Mouse (Mus musculus): ENCODE results near the gene Mad1l1. TPM values are rescaled to one million over a fixed set of nuclear protein-coding genes. Genes with fewer than 3 reads are reported as not detected.

Gene Mad1l1
- polyA plus RNA-seq, 1 experiment from 2014 or later = 35.1 TPM

DNA sequence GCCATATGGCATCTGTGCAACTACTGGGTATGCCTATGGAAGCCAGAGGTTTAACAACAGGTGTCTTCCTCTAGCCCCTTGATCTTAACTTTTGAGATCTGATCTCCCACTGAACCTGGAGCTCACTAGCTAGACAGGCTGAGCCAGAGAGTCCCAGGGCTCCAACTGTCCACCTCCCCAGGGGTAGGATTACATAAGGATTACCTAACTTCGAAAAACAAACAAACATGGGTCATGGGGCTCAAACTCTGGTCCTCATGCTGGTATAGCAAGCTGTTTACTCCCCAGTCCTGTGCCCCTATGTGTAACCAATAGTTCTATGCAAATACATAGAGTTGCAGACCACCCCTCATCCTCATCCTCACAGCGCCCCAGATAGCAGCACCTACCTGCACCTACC is 208.1 kb downstream of the Mad1l1 start:
- Histone ChIP-seq H3K4me1 (replicated peaks; ENCODE audit: control insufficient read depth, insufficient read depth, low read length) (no peaks in the 10 kb centered on the region), H3K4me2 (replicated peaks; ENCODE audit: low read depth, low read length) (no peak overlapping the region), H3K27ac (ENCODE audit: low read depth, low read length) (no peak overlapping the region), H3K9me3 (ENCODE audit: control insufficient read depth, low read length) (no peaks in the 10 kb centered on the region), H3K4me3 (ENCODE audit: low read depth, low read length) (no peak overlapping the region), H3K36me3 (ENCODE audit: control insufficient read depth, insufficient read depth, low read length) (no peaks in the 10 kb centered on the region), H3K27me3 (ENCODE audit: control insufficient read depth, insufficient read depth, low read length) (no peaks in the 10 kb centered on the region), H3K9ac (ENCODE audit: low read depth, low read length) (no peak overlapping the region)
- no peak for ATAC-seq (ENCODE audit: low FRiP score)
- DNase-seq (ENCODE audit: low spot score) = no peak
- 93% methylated on average over 2 of the region's 2 CpGs for WGBS

DNA sequence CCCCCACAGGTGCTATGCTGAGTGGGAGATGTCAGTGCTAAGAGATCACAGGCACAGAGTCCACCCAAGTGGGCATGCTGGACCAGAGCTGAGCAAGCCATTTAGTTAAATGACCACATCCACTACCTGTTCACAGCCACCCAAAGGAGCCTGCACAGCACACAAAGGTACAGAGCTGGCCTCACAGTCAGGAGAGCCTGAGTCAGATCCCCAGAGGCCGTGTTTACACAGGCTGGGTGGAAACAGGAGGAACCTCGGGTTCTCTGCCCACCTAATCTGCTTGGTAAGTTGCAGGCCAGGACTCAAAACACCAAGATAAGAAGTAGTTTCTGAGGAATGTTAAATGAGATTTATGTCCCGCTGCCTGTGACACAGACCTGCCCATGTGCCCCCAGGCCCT is 211.3 kb downstream of the Mad1l1 start:
- Histone ChIP-seq H3K27ac (ENCODE audit: low read depth, low read length) (no peak overlapping the region), H3K36me3 (ENCODE audit: control insufficient read depth, insufficient read depth, low read length) (no peaks in the 10 kb centered on the region), H3K9ac (ENCODE audit: low read depth, low read length) (no peak overlapping the region), H3K27me3 (ENCODE audit: control insufficient read depth, insufficient read depth, low read length) (no peaks in the 10 kb centered on the region), H3K4me3 (ENCODE audit: low read depth, low read length) (no peak overlapping the region), H3K4me1 (replicated peaks; ENCODE audit: control insufficient read depth, insufficient read depth, low read length) (no peaks in the 10 kb centered on the region), H3K4me2 (replicated peaks; ENCODE audit: low read depth, low read length) (no peak overlapping the region), H3K9me3 (ENCODE audit: control insufficient read depth, low read length) (no peaks in the 10 kb centered on the region)
- ATAC-seq (ENCODE audit: low FRiP score) (no peak), DNase-seq (ENCODE audit: low spot score) (no peak)
- 84% methylated on average over 3 of the region's 3 CpGs for WGBS

DNA sequence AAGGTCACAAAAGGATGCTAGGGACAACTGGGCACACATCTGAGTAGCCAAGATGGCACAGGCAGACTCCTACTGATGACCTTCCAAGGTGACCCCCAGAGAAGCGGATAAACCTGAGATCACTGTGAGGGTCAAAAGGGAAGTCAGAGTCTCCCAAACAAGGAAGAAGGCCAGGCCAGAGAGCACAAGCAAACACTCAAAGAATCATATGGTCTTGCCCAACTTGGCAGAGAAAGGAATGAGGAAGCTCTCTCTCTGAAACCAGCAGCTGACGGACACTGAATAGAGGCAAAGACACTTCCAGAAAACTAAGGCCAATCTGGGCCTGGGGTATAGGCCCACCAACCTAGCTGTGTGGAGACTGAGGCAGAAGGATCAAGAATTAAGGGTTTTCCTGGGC is 213.4 kb downstream of the Mad1l1 start:
- WGBS = 91% methylated on average over 2 of the region's 2 CpGs

DNA sequence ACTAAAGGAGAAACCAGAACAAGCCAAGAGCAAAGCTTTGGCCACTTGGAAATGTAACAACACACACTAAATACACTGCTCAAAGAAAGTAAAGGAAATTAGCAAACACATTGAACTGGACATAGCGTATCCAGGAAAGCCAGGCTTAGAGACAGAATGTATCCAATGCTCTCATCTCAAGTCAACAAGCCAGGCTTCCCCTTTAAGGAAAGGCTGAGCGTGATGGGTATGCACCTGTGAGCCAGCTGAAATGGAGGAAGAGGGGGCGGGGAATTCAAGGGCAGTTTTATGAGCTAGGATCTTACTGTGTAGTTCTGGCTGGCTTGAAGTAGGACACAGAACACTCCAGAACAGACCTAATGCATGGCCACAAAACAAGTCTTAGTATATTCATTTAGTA is 215.3 kb downstream of the Mad1l1 start:
- H3K27me3 ChIP-seq (ENCODE audit: control insufficient read depth, insufficient read depth, low read length) = no peaks in the 10 kb centered on the region
- no peak for DNase-seq (ENCODE audit: low spot score)
- H3K27ac ChIP-seq (ENCODE audit: low read depth, low read length) = no peak overlapping the region
- no peak overlapping the region for H3K9ac ChIP-seq (ENCODE audit: low read depth, low read length)
- H3K9me3 ChIP-seq (ENCODE audit: control insufficient read depth, low read length) = no peaks in the 10 kb centered on the region
- H3K36me3 ChIP-seq (ENCODE audit: control insufficient read depth, insufficient read depth, low read length) = no peaks in the 10 kb centered on the region
- H3K4me3 ChIP-seq (ENCODE audit: low read depth, low read length) = no peak overlapping the region
- H3K4me2 ChIP-seq (replicated peaks; ENCODE audit: low read depth, low read length) = no peak overlapping the region
- no peak for ATAC-seq (ENCODE audit: low FRiP score)
- WGBS = 95% methylated on average over 3 of the region's 3 CpGs
- H3K4me1 ChIP-seq (replicated peaks; ENCODE audit: control insufficient read depth, insufficient read depth, low read length) = no peaks in the 10 kb centered on the region

More for the DNA sequence above, 213.4 kb downstream of the Mad1l1 start:
- no peaks in the 10 kb centered on the region for H3K36me3 ChIP-seq (ENCODE audit: control insufficient read depth, insufficient read depth, low read length)
- H3K4me1 ChIP-seq (replicated peaks; ENCODE audit: control insufficient read depth, insufficient read depth, low read length) = no peaks in the 10 kb centered on the region
- H3K9me3 ChIP-seq (ENCODE audit: control insufficient read depth, low read length) = no peaks in the 10 kb centered on the region
- no peak overlapping the region for H3K27ac ChIP-seq (ENCODE audit: low read depth, low read length)
- no peaks in the 10 kb centered on the region for H3K27me3 ChIP-seq (ENCODE audit: control insufficient read depth, insufficient read depth, low read length)
- no peak for DNase-seq (ENCODE audit: low spot score)
- no peak for ATAC-seq (ENCODE audit: low FRiP score)
- no peak overlapping the region for H3K4me2 ChIP-seq (replicated peaks; ENCODE audit: low read depth, low read length)
- no peak overlapping the region for H3K4me3 ChIP-seq (ENCODE audit: low read depth, low read length)
- no peak overlapping the region for H3K9ac ChIP-seq (ENCODE audit: low read depth, low read length)

DNA sequence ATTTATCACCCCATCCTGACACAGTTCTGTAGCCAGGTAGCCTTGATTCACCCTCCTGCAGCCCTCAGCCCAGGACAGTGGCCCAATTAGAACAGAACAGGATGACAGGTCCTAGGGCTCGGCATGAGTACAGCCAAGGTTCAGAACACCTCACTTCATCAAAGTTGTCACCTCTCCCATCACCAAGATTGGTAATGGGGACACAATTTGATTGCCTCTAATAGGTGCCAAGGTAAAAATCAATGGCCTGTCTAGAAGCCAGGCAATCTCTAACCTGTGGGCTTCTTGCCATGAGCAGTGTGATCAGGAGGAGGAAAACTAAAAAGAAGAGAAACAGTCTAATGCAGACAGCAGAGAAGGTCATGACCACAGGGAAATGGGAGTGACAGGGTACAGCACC is 216.5 kb downstream of the Mad1l1 start:
- Histone ChIP-seq H3K27me3 (ENCODE audit: control insufficient read depth, insufficient read depth, low read length) (no peaks in the 10 kb centered on the region), H3K9me3 (ENCODE audit: control insufficient read depth, low read length) (no peaks in the 10 kb centered on the region), H3K27ac (ENCODE audit: low read depth, low read length) (no peak overlapping the region), H3K4me3 (ENCODE audit: low read depth, low read length) (no peak overlapping the region), H3K36me3 (ENCODE audit: control insufficient read depth, insufficient read depth, low read length) (no peaks in the 10 kb centered on the region), H3K4me2 (replicated peaks; ENCODE audit: low read depth, low read length) (no peak overlapping the region), H3K4me1 (replicated peaks; ENCODE audit: control insufficient read depth, insufficient read depth, low read length) (no peaks in the 10 kb centered on the region), H3K9ac (ENCODE audit: low read depth, low read length) (no peak overlapping the region)
- ATAC-seq (ENCODE audit: low FRiP score) (no peak), DNase-seq (ENCODE audit: low spot score) (no peak)
- 86% methylated on average over 1 of the region's 1 CpGs for WGBS

DNA sequence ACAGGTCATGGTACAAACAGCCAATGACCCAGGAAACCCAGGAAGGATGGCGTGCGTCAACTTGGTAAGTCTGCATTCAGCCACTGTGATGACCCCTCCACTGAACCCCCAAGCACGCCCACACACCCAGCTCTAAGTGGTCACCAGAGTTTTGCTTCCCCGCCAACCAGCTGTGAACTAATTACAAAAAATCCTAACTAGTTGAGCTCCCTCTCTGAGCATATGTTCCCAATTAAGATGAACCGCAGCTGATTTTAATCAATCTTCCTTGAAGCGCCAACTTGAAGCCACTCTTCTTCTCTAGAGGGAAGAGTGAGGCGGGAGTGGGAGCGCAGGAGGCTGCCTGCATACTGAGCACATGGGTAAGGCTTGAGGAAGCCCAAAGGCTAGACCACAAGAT is 218.6 kb downstream of the Mad1l1 start:
- DNase-seq (ENCODE audit: low spot score) (no peak), ATAC-seq (ENCODE audit: low FRiP score) (no peak)
- no peak overlapping the region for H3K4me2 ChIP-seq (replicated peaks; ENCODE audit: low read depth, low read length)
- no peaks in the 10 kb centered on the region for H3K27me3 ChIP-seq (ENCODE audit: control insufficient read depth, insufficient read depth, low read length)
- H3K36me3 ChIP-seq (ENCODE audit: control insufficient read depth, insufficient read depth, low read length) = no peaks in the 10 kb centered on the region
- H3K4me3 ChIP-seq (ENCODE audit: low read depth, low read length) = no peak overlapping the region
- no peaks in the 10 kb centered on the region for H3K4me1 ChIP-seq (replicated peaks; ENCODE audit: control insufficient read depth, insufficient read depth, low read length)
- no peak overlapping the region for H3K27ac ChIP-seq (ENCODE audit: low read depth, low read length)
- 67% methylated on average over 8 of the region's 8 CpGs for WGBS
- no peaks in the 10 kb centered on the region for H3K9me3 ChIP-seq (ENCODE audit: control insufficient read depth, low read length)
- H3K9ac ChIP-seq (ENCODE audit: low read depth, low read length) = no peak overlapping the region

DNA sequence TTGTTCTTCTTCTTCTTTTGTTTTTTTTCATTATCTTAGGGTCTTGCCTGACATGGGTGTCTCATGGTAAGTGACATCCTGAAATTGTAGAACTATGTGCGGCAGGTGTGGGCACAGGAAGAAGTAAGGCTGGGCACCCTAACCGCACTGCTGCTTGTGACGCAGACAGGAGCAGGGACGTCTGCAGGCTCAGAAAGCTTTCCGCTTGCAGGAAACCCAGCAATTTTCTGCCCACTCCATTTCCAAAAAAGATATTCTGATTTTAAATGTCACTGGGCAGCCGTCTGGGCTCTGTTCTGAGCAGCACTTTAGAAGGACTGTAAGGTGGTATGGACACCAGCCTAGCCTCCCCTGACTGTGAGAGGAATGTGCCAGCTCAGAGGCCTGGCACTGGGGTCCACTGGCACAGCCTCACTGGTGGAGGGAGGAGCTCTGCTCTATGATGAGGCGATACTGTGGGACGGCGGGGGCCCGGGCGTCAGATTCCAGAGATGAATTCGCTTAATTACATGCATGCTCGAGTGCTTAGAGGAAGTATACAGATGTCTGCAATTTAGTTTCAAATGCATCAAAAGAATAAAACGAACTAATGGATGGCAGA is 219.8 kb downstream of the Mad1l1 start:
- H3K4me1 ChIP-seq (replicated peaks; ENCODE audit: control insufficient read depth, insufficient read depth, low read length) = no peaks in the 10 kb centered on the region
- no peaks in the 10 kb centered on the region for H3K9me3 ChIP-seq (ENCODE audit: control insufficient read depth, low read length)
- no peak overlapping the region for H3K9ac ChIP-seq (ENCODE audit: low read depth, low read length)
- 87% methylated on average over 14 of the region's 14 CpGs for WGBS
- no peak for DNase-seq (ENCODE audit: low spot score)
- H3K4me2 ChIP-seq (replicated peaks; ENCODE audit: low read depth, low read length) = no peak overlapping the region
- no peak overlapping the region for H3K27ac ChIP-seq (ENCODE audit: low read depth, low read length)
- ATAC-seq (ENCODE audit: low FRiP score) = no peak
- H3K36me3 ChIP-seq (ENCODE audit: control insufficient read depth, insufficient read depth, low read length) = no peaks in the 10 kb centered on the region
- H3K27me3 ChIP-seq (ENCODE audit: control insufficient read depth, insufficient read depth, low read length) = no peaks in the 10 kb centered on the region
- no peak overlapping the region for H3K4me3 ChIP-seq (ENCODE audit: low read depth, low read length)

DNA sequence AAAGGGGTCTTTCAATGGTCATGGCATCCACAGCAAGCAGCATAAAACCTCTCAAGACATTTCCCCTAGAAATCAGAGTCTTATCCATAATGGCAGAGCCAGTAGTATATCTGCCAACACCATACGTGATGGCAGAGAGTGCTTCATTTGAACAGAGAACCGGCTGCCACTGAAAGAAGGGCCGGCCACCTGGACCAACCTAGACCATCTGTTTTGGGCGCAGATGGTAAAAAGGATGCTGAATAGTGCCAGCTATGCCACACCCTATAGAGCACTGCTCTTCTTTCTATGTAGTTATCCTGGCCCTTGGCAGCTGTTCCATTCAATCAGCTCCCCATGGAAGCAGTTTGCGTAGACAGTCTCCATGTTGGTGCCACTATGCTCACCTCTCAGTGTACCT is 222.6 kb downstream of the Mad1l1 start:
- H3K36me3 ChIP-seq (ENCODE audit: control insufficient read depth, insufficient read depth, low read length) = no peaks in the 10 kb centered on the region
- 0 out of 2 replicates have a peak, but pooled peaks cover 2% of the 10 kb centered on the region for H3K4me1 ChIP-seq (replicated peaks; ENCODE audit: control insufficient read depth, insufficient read depth, low read length)
- H3K27ac ChIP-seq (ENCODE audit: low read depth, low read length) = no peak overlapping the region
- no peak overlapping the region for H3K9ac ChIP-seq (ENCODE audit: low read depth, low read length)
- ATAC-seq (ENCODE audit: low FRiP score) = no peak
- 97% methylated on average over 5 of the region's 5 CpGs for WGBS
- no peaks in the 10 kb centered on the region for H3K27me3 ChIP-seq (ENCODE audit: control insufficient read depth, insufficient read depth, low read length)
- H3K4me2 ChIP-seq (replicated peaks; ENCODE audit: low read depth, low read length) = no peak overlapping the region
- H3K4me3 ChIP-seq (ENCODE audit: low read depth, low read length) = no peak overlapping the region
- no peaks in the 10 kb centered on the region for H3K9me3 ChIP-seq (ENCODE audit: control insufficient read depth, low read length)
- DNase-seq (ENCODE audit: low spot score) = no peak

DNA sequence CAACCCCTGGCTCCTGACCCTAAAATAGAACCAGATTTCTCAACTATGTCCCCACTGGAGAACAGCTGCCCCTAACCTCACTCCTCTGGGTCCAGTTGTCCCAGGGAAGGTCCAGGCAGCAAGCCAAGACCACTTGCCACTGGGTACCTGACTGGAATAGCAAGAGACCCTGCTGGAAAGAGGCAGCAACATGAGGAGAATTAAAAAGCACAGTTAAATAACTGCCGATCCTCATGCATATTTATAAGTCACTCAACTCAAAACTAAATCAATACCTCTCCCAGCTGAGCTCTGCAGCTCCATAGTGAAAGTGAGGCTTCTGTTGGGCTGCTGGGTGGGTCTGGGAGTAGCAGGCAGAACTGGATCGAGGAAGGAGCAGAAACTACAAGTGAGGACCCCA is 226.1 kb downstream of the Mad1l1 start:
- no peak overlapping the region for H3K4me3 ChIP-seq (ENCODE audit: low read depth, low read length)
- DNase-seq (ENCODE audit: low spot score) (peak; percentile 48), ATAC-seq (ENCODE audit: low FRiP score) (peak; percentile 77)
- no peak overlapping the region for H3K4me2 ChIP-seq (replicated peaks; ENCODE audit: low read depth, low read length)
- H3K9ac ChIP-seq (ENCODE audit: low read depth, low read length) = no peak overlapping the region
- H3K27me3 ChIP-seq (ENCODE audit: control insufficient read depth, insufficient read depth, low read length) = no peaks in the 10 kb centered on the region
- no peaks in the 10 kb centered on the region for H3K36me3 ChIP-seq (ENCODE audit: control insufficient read depth, insufficient read depth, low read length)
- WGBS = 43% methylated on average over 2 of the region's 2 CpGs
- 0 out of 2 replicates have a peak, but pooled peaks cover 2% of the 10 kb centered on the region for H3K4me1 ChIP-seq (replicated peaks; ENCODE audit: control insufficient read depth, insufficient read depth, low read length)
- H3K27ac ChIP-seq (ENCODE audit: low read depth, low read length) = peak overlapping the region; percentile 17; the same call in 1 of the 2 replicates
- H3K9me3 ChIP-seq (ENCODE audit: control insufficient read depth, low read length) = no peaks in the 10 kb centered on the region
